ENCODE assay signal across 16 mouse cellular contexts in genomic region chr9:62276899-62277298, GRCm38 (mm10). TPM values are rescaled to one million over a fixed set of nuclear protein-coding genes. Genes with fewer than 3 reads are reported as not detected.
"Had no signal": no experiment of that assay in that cellular context is flagged by ENCODE, and none has a peak within 500 bp of the region (broad histone marks: within the 10 kb centered on the region; RNA-seq: fewer than 3 reads in every experiment).

No protein-coding gene starts in this region.

- ATAC-seq: intestine, embryonic 16.5 days; liver, embryonic 12.5 days; midbrain, embryonic 15.5 days had no signal

- H3K4me3 ChIP-seq: kidney, embryonic 15.5 days; limb, embryonic 15.5 days; liver, embryonic 12.5 days; midbrain, embryonic 10.5 days; midbrain, embryonic 15.5 days; neural tube, embryonic 13.5 days; stomach, embryonic 15.5 days had no signal

- DNase-seq: kidney, postnatal 14 days; layer of hippocampus, adult 9-11 months; layer of hippocampus, postnatal 36 days; lung, embryonic 14.5 days; lung, postnatal 10 days; lung, postnatal 4 days; thymus, postnatal 4 days had no signal

- H3K27ac ChIP-seq: kidney, embryonic 15.5 days; limb, embryonic 15.5 days; liver, embryonic 12.5 days; midbrain, embryonic 10.5 days; midbrain, embryonic 15.5 days; neural tube, embryonic 13.5 days; stomach, embryonic 15.5 days had no signal

RNA-seq across cellular contexts. Expression of gene Spesp1, which starts 5.1 kb away (rescaled TPM):
- total RNA-seq: megakaryocyte, adult 5-6 weeks had no signal
